Mouse (Mus musculus): ENCODE measurements around the gene Tenm4. TPM values are rescaled to one million over a fixed set of nuclear protein-coding genes. Genes with fewer than 3 reads are reported as not detected.

The Tenm4 gene
- total RNA-seq, 1 experiment: 38.9 TPM

DNA sequence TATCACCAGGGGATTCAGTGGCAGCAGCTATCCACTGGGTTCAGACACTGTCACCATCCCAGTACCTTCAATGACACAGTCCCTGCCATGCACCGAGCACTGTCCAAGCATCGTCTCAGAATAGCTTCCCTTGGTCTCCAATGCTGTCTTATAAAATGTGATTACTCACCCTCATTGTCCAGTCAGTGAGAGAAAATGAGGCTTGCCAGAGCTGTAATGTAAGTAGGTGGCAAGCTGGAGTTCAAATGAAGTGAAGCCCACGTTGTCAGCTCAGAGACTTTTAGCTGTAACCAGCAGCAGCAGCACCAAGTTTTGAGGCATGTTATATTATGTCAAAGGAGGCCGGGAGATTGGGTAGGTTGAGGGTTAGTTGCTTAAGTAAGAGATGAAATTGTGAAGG, 507.2 kb downstream of the Tenm4 start:
- H3K4me3 ChIP-seq (ENCODE audit: insufficient read depth in 1 of 2, low read depth in 1 of 2, low read length in 2 of 2, poor library complexity in 1 of 2, severe bottlenecking in 1 of 2): no peak overlapping the region
- H3K36me3 ChIP-seq (ENCODE audit: control insufficient read depth, insufficient read depth, low read length, poor library complexity, severe bottlenecking): no peaks in the 10 kb centered on the region
- H3K27ac ChIP-seq (ENCODE audit: insufficient read depth, low read depth, low read length, poor library complexity, severe bottlenecking): no peak overlapping the region
- no peaks in the 10 kb centered on the region for H3K4me1 ChIP-seq (ENCODE audit: control insufficient read depth in 2 of 2, insufficient read depth in 2 of 2, low read length in 2 of 2, poor library complexity in 1 of 2)
- no peak for DNase-seq (ENCODE audit: low read depth, low spot score)
- in situ Hi-C loops (cut with MboI; ENCODE audit: low sequenced_read_pairs in 2 of 2, unreplicated experiment in 2 of 2): no loop called here
- TF ChIP-seq HCFC1 (IDR thresholded peaks at IDR 0.05; ENCODE audit: borderline replicate concordance, insufficient read depth, low read length) (no peak), CHD2 (IDR thresholded peaks at IDR 0.05; ENCODE audit: low read depth, low read length) (no peak), ZNF384 (IDR thresholded peaks at IDR 0.05; ENCODE audit: low read depth, low read length) (no peak)
- H3K9me3 ChIP-seq (ENCODE audit: control insufficient read depth, insufficient read depth, low read depth, low read length): no peaks in the 10 kb centered on the region
- no peak overlapping the region for H3K9ac ChIP-seq (ENCODE audit: insufficient read depth, low read depth, low read length, poor library complexity, severe bottlenecking)

DNA sequence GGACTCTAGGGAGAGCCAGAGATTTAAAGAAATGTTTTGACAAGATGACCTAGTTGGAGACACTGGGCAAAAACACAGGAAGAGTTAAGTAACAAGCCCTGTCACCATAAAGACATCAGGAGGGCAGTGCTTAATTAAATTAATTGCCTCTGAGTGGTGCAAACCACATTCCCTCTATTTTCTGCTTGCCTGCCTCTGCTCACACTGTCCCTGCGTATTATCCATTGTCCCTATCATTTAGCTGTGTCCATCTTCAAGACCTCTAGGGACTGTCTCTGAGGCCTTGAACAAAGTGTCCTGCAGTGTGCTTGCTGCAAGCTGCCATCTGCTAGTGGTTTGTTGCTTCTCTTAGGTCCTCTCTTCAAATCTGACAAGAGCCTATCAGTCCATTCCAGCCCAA, 508.7 kb downstream of the Tenm4 start:
- DNase-seq (ENCODE audit: low read depth, low spot score): no peak
- Histone ChIP-seq H3K9ac (ENCODE audit: insufficient read depth, low read depth, low read length, poor library complexity, severe bottlenecking) (no peak overlapping the region), H3K36me3 (ENCODE audit: control insufficient read depth, insufficient read depth, low read length, poor library complexity, severe bottlenecking) (no peaks in the 10 kb centered on the region), H3K4me1 (ENCODE audit: control insufficient read depth in 2 of 2, insufficient read depth in 2 of 2, low read length in 2 of 2, poor library complexity in 1 of 2) (no peaks in the 10 kb centered on the region), H3K9me3 (ENCODE audit: control insufficient read depth, insufficient read depth, low read depth, low read length) (no peaks in the 10 kb centered on the region), H3K4me3 (ENCODE audit: insufficient read depth in 1 of 2, low read depth in 1 of 2, low read length in 2 of 2, poor library complexity in 1 of 2, severe bottlenecking in 1 of 2) (no peak overlapping the region), H3K27ac (ENCODE audit: insufficient read depth, low read depth, low read length, poor library complexity, severe bottlenecking) (no peak overlapping the region)
- in situ Hi-C loops (cut with MboI; ENCODE audit: low sequenced_read_pairs in 2 of 2, unreplicated experiment in 2 of 2): no loop called here
- no peak for TF ChIP-seq CHD2 (IDR thresholded peaks at IDR 0.05; ENCODE audit: low read depth, low read length)
- TF ChIP-seq ZNF384 (IDR thresholded peaks at IDR 0.05; ENCODE audit: low read depth, low read length): no peak
- no peak for TF ChIP-seq MAFK (IDR thresholded peaks at IDR 0.05; ENCODE audit: insufficient read depth, low read depth, low read length)
- no peak for TF ChIP-seq ZC3H11A (IDR thresholded peaks at IDR 0.05; ENCODE audit: borderline replicate concordance, low read depth, low read length)
- no peak for TF ChIP-seq HCFC1 (IDR thresholded peaks at IDR 0.05; ENCODE audit: borderline replicate concordance, insufficient read depth, low read length)

DNA sequence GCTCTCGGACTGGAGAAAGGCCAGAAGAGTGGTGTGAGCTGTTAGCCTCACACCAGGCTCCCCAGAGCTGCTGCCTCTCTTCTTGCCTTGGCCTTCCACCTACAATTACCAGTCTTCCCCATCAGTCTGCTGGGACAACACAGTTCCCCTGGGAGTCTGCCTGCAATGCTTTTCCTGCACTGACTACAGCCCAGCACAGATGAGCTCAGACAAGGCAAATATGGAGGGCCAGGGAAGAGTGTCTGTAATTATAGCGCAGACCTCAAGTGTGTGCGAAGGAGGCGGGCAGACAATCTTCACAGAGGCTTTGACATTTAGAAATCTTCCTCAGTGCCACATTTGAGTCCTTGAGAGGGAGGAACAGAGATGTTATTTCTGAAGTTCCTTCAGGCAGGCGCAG, 509.4 kb downstream of the Tenm4 start:
- TF ChIP-seq MAFK (IDR thresholded peaks at IDR 0.05; ENCODE audit: insufficient read depth, low read depth, low read length): no peak
- H3K36me3 ChIP-seq (ENCODE audit: control insufficient read depth, insufficient read depth, low read length, poor library complexity, severe bottlenecking): no peaks in the 10 kb centered on the region
- in situ Hi-C loops (cut with MboI; ENCODE audit: low sequenced_read_pairs in 2 of 2, unreplicated experiment in 2 of 2): no loop called here
- H3K4me1 ChIP-seq (ENCODE audit: control insufficient read depth in 2 of 2, insufficient read depth in 2 of 2, low read length in 2 of 2, poor library complexity in 1 of 2): no peaks in the 10 kb centered on the region
- DNase-seq (ENCODE audit: low read depth, low spot score): no peak
- no peaks in the 10 kb centered on the region for H3K9me3 ChIP-seq (ENCODE audit: control insufficient read depth, insufficient read depth, low read depth, low read length)
- H3K27ac ChIP-seq (ENCODE audit: insufficient read depth, low read depth, low read length, poor library complexity, severe bottlenecking): no peak overlapping the region
- no peak overlapping the region for H3K4me3 ChIP-seq (ENCODE audit: insufficient read depth in 1 of 2, low read depth in 1 of 2, low read length in 2 of 2, poor library complexity in 1 of 2, severe bottlenecking in 1 of 2)
- H3K9ac ChIP-seq (ENCODE audit: insufficient read depth, low read depth, low read length, poor library complexity, severe bottlenecking): no peak overlapping the region

DNA sequence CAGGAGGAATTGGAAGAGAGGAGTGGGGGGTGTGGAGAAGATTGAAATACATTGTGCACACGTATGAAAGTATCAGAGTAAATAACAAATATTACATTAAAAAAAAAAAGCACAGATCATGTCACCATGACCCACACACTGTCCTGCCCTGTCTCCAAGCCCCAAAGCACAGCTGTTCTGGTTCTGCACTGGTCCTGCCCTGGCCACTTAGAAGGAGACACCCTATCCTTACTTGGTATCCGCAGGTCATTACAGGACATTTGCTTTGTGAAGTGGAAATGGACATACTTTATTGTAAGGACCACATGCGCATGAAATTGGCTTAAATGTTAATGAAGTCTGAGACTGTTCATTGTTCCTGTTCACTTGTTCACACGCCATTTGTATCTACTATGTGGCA, 510.8 kb downstream of the Tenm4 start:
- no peak for TF ChIP-seq ZNF384 (IDR thresholded peaks at IDR 0.05; ENCODE audit: low read depth, low read length)
- no peak for TF ChIP-seq HCFC1 (IDR thresholded peaks at IDR 0.05; ENCODE audit: borderline replicate concordance, insufficient read depth, low read length)
- TF ChIP-seq MAFK (IDR thresholded peaks at IDR 0.05; ENCODE audit: insufficient read depth, low read depth, low read length): no peak
- no peaks in the 10 kb centered on the region for H3K36me3 ChIP-seq (ENCODE audit: control insufficient read depth, insufficient read depth, low read length, poor library complexity, severe bottlenecking)

DNA sequence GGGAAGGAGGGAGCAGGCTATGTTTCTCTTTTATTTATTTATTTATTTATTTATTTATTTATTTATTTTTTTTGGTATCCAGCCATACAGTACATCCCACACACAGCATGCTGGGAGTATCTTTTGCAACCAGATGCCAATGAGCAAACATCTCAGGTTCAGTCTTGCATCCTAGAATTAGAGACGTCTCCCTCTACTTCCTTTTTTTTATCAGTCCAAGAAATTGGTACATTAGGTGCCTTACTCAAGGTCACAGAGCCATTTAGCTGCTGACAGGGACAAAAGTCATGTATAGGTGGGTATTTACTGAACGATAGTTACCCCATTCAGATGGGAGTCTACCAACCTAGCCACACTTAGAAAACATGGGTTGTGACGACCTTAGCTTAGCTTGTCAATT, 517.1 kb downstream of the Tenm4 start:
- TF ChIP-seq HCFC1 (IDR thresholded peaks at IDR 0.05; ENCODE audit: borderline replicate concordance, insufficient read depth, low read length): no peak
- TF ChIP-seq CHD2 (IDR thresholded peaks at IDR 0.05; ENCODE audit: low read depth, low read length): no peak
- TF ChIP-seq ZNF384 (IDR thresholded peaks at IDR 0.05; ENCODE audit: low read depth, low read length): no peak
- no peak for TF ChIP-seq ZC3H11A (IDR thresholded peaks at IDR 0.05; ENCODE audit: borderline replicate concordance, low read depth, low read length)
- Histone ChIP-seq H3K27ac (ENCODE audit: insufficient read depth, low read depth, low read length, poor library complexity, severe bottlenecking) (no peak overlapping the region), H3K4me1 (ENCODE audit: control insufficient read depth in 2 of 2, insufficient read depth in 2 of 2, low read length in 2 of 2, poor library complexity in 1 of 2) (no peaks in the 10 kb centered on the region), H3K36me3 (ENCODE audit: control insufficient read depth, insufficient read depth, low read length, poor library complexity, severe bottlenecking) (no peaks in the 10 kb centered on the region), H3K9me3 (ENCODE audit: control insufficient read depth, insufficient read depth, low read depth, low read length) (no peaks in the 10 kb centered on the region), H3K4me3 (ENCODE audit: insufficient read depth in 1 of 2, low read depth in 1 of 2, low read length in 2 of 2, poor library complexity in 1 of 2, severe bottlenecking in 1 of 2) (no peak overlapping the region), H3K9ac (ENCODE audit: insufficient read depth, low read depth, low read length, poor library complexity, severe bottlenecking) (no peak overlapping the region)
- no peak for DNase-seq (ENCODE audit: low read depth, low spot score)
- in situ Hi-C loops (cut with MboI; ENCODE audit: low sequenced_read_pairs in 2 of 2, unreplicated experiment in 2 of 2): no loop called here

More for the DNA sequence above, 510.8 kb downstream of the Tenm4 start:
- in situ Hi-C loops (cut with MboI; ENCODE audit: low sequenced_read_pairs in 2 of 2, unreplicated experiment in 2 of 2): no loop called here
- Histone ChIP-seq H3K27ac (ENCODE audit: insufficient read depth, low read depth, low read length, poor library complexity, severe bottlenecking) (no peak overlapping the region), H3K9me3 (ENCODE audit: control insufficient read depth, insufficient read depth, low read depth, low read length) (no peaks in the 10 kb centered on the region), H3K4me3 (ENCODE audit: insufficient read depth in 1 of 2, low read depth in 1 of 2, low read length in 2 of 2, poor library complexity in 1 of 2, severe bottlenecking in 1 of 2) (no peak overlapping the region), H3K9ac (ENCODE audit: insufficient read depth, low read depth, low read length, poor library complexity, severe bottlenecking) (no peak overlapping the region), H3K4me1 (ENCODE audit: control insufficient read depth in 2 of 2, insufficient read depth in 2 of 2, low read length in 2 of 2, poor library complexity in 1 of 2) (no peaks in the 10 kb centered on the region)
- no peak for DNase-seq (ENCODE audit: low read depth, low spot score)
